Mouse (Mus musculus): ENCODE measurements around the gene Fzd7. TPM values are rescaled to one million over a fixed set of nuclear protein-coding genes. Genes with fewer than 3 reads are reported as not detected.

Fzd7 gene
- total RNA-seq, 2 experiments from 2014 or later = 21.6 to 26.0 TPM

DNA sequence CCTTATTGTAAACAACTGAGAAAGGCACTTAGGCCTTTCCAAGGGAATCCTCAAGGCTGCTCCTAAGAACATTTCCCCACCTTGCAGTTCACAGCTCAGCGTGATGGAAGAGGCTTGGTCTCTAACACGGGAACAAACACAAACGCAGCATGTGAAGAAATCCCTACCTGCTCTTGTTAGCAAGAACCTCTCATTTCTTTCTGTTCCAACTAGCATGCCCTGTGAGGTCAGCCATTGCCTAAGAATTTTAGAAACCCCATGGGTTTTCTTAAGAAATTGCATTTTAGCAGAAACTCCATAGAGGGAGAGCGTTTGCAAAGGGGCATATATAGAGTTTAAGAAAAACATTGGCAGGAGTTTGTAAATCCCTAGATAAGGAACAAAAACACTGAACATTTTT, 6.3 kb downstream of the Fzd7 start:
- intact Hi-C loops (cut with DNase I; ENCODE audit: low total_unique reads) = no loop called here
- DNase-seq = no peak

GRCm38 (mm10) chr1:59488991-59489390, 6.8 kb downstream of the Fzd7 start:
- no peak for DNase-seq
- intact Hi-C loops (cut with DNase I; ENCODE audit: low total_unique reads) = no loop called here

DNA sequence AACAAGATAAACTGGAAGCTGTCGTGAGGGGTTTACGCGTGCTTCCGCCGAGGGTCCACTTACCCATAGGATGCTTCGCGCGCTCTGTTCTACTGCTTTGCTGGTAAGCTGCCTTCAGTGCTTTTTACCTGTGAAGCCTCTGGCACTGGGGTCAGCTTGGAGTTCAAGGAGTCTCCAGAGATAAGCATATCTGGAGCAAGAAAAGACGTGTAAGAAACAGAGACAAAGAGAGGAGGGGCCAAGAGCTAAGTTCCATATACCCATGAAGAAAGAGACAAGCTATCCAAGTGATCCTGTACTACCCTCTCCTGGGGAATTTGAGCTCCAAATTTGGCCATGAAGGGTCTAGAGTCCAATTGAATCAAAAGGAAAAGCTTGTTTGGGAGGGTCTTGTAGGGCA, 9.3 kb downstream of the Fzd7 start:
- no peak for DNase-seq
- intact Hi-C loops (cut with DNase I; ENCODE audit: low total_unique reads) = loop anchor here (5.0 kb wide), 1 partner anchor 91 kb away; no protein-coding TSS in a partner anchor

GRCm38 (mm10) chr1:59492432-59492831, 10.2 kb downstream of the Fzd7 start:
- intact Hi-C loops (cut with DNase I; ENCODE audit: low total_unique reads) = loop anchor here (5.0 kb wide), 1 partner anchor 90 kb away; no protein-coding TSS in a partner anchor
- DNase-seq = no peak

- intact Hi-C loops (cut with DNase I; ENCODE audit: low total_unique reads) = no loop called here
- DNase-seq = no peak
These were observed 13.7 kb downstream of the Fzd7 start for GRCm38 (mm10) chr1:59495970-59496369.

- no peak for DNase-seq
- intact Hi-C loops (cut with DNase I; ENCODE audit: low total_unique reads) = no loop called here
These were observed 15.8 kb downstream of the Fzd7 start for GRCm38 (mm10) chr1:59497741-59498613.

DNA sequence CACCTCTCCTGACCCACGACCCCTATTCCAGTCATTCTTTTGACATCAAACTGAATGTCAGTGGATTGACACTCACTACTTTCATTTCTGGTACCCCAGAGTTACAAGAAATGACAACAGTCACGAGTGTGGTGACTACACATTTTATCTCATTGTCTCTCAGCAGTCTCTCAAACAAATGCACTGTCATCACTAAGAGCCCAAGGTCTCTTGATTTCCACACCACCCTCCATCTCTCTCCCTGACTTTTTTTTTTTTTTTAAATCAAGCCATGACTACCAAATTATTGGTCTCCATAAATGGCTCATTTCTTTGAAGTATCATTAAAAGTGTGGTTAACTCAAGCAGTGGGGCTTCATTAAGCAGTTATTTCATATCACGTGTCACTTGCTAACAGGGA, 17.1 kb downstream of the Fzd7 start:
- DNase-seq = no peak
- intact Hi-C loops (cut with DNase I; ENCODE audit: low total_unique reads) = no loop called here

- DNase-seq = no peak
- intact Hi-C loops (cut with DNase I; ENCODE audit: low total_unique reads) = no loop called here
These were observed 20.1 kb downstream of the Fzd7 start for GRCm38 (mm10) chr1:59502355-59502754.

- no peak for DNase-seq
- intact Hi-C loops (cut with DNase I; ENCODE audit: low total_unique reads) = no loop called here
These were observed 21.6 kb downstream of the Fzd7 start for GRCm38 (mm10) chr1:59503659-59504301.

GRCm38 (mm10) chr1:59504302-59504700, 22.1 kb downstream of the Fzd7 start:
- intact Hi-C loops (cut with DNase I; ENCODE audit: low total_unique reads) = no loop called here
- no peak for DNase-seq

- peak; percentile 24 for DNase-seq
- intact Hi-C loops (cut with DNase I; ENCODE audit: low total_unique reads) = no loop called here
These were observed 26.4 kb downstream of the Fzd7 start for GRCm38 (mm10) chr1:59508463-59509139.

GRCm38 (mm10) chr1:59511566-59512270, 29.5 kb downstream of the Fzd7 start:
- intact Hi-C loops (cut with DNase I; ENCODE audit: low total_unique reads) = no loop called here
- DNase-seq = peak; percentile 26

- intact Hi-C loops (cut with DNase I; ENCODE audit: low total_unique reads) = loop anchor here (5.0 kb wide), 1 partner anchor 34 kb away; the partner anchor contains the start of gene Fzd7
- peak; percentile 62 for DNase-seq
These were observed 34.0 kb downstream of the Fzd7 start, which contains the start of gene Gm973 for GRCm38 (mm10) chr1:59516026-59516917. Gene Gm973, plus strand, starts transcription at chr1:59516264.

- intact Hi-C loops (cut with DNase I; ENCODE audit: low total_unique reads) = no loop called here
- no peak for DNase-seq
These were observed 38.1 kb downstream of the Fzd7 start for GRCm38 (mm10) chr1:59520226-59520837.

GRCm38 (mm10) chr1:59522456-59522855, 40.2 kb downstream of the Fzd7 start:
- intact Hi-C loops (cut with DNase I; ENCODE audit: low total_unique reads) = no loop called here
- no peak for DNase-seq

DNA sequence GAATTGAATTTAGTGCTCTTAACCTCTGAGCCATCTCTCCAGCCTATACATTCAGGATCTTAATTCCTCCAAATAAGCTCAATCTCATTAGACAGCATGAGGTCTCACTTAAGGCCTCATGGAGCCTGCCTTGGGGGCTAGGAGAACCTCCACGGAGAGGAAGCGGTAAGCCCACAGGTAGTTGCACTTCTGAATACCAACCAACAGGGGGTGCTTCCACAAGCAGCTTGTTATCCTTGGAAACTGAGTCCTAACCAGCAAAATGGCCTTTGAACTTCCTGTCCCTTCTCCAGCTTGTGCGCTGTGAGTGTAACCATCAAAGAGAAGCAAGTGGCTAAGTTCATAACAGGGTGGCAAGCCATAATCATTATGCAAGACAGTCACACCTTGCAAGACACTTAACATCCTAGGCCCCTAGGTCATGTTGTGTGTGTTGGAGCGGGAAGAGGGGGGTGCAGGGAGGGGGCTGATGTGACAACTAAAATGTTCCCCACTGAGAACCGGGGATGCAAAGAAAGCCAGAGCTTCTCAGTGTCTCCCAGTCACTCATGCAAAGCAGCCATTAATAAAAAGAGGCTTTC, 41.2 kb downstream of the Fzd7 start:
- intact Hi-C loops (cut with DNase I; ENCODE audit: low total_unique reads) = no loop called here
- no peak for DNase-seq

GRCm38 (mm10) chr1:59524071-59524470, 41.8 kb downstream of the Fzd7 start:
- intact Hi-C loops (cut with DNase I; ENCODE audit: low total_unique reads) = no loop called here

GRCm38 (mm10) chr1:59524759-59525158, 42.5 kb downstream of the Fzd7 start:
- intact Hi-C loops (cut with DNase I; ENCODE audit: low total_unique reads) = no loop called here

More at GRCm38 (mm10) chr1:59524071-59524470, 41.8 kb downstream of the Fzd7 start:
- DNase-seq = no peak

More at GRCm38 (mm10) chr1:59524759-59525158, 42.5 kb downstream of the Fzd7 start:
- DNase-seq = no peak
